ENCODE assay signal across 24 mouse cellular contexts in the genomic region with DNA sequence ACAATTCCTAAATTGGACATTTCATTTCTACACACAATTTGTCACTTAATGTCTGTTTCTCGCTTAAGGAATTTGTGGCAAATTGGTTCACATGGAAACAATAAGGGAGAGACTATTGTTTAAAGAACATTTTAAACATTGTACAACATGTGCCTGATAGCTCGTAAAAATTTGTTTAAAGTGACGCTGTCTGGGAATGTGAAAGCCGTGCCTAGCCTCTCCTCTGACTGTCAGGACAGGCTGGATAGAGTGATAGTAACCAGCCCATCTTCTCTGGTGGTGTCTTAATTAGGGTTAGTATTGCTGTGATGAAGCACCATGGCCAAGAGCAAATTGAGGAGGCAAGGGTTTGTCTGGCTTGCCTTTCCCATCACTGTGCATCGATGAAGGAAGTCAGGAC. TPM values are rescaled to one million over a fixed set of nuclear protein-coding genes. Genes with fewer than 3 reads are reported as not detected.
DNase-seq lines count a peak whose midpoint lies in the region; ATAC-seq and TF ChIP-seq lines count a peak whose summit lies in the region.
"Had no signal": no experiment of that assay in that cellular context is flagged by ENCODE, and none has a peak within 500 bp of the region (broad histone marks: within the 10 kb centered on the region; RNA-seq: fewer than 3 reads in every experiment).

No protein-coding gene starts in this region.

- no peaks in the 10 kb centered on the region for H3K9me3 ChIP-seq in lung, postnatal 0 days (ENCODE audit: low read length)
- H3K9me3 ChIP-seq in limb, embryonic 14.5 days (ENCODE audit: control insufficient read depth, low read length) = no peaks in the 10 kb centered on the region
- H3K9me3 ChIP-seq: forebrain, embryonic 15.5 days; heart, embryonic 12.5 days; neural tube, embryonic 15.5 days had no signal

- H3K27ac ChIP-seq in gastrocnemius, adult 2 months = peak overlapping the region; percentile 80
- no peak overlapping the region for H3K27ac ChIP-seq in lung, postnatal 0 days (ENCODE audit: low read length)
- peak overlapping the region; percentile 52; the same call in 1 of the 2 replicates for H3K27ac ChIP-seq in limb, embryonic 14.5 days (replicated peaks; ENCODE audit: low read depth, low read length)
- H3K27ac ChIP-seq: forebrain, embryonic 15.5 days; neural tube, embryonic 15.5 days had no signal

- ATAC-seq in lung, postnatal 0 days = peak; percentile 69
- ATAC-seq in limb, embryonic 14.5 days (ENCODE audit: low FRiP score, low read depth) = no peak
- ATAC-seq: CD4-positive, CD25-positive, alpha-beta regulatory T cell, adult 4 months; forebrain, embryonic 15.5 days had no signal

- TF ChIP-seq CTCF in gastrocnemius, adult 2 months (IDR thresholded peaks at IDR 0.05) = no peak
- TF ChIP-seq CTCF in lung, postnatal 0 days (IDR thresholded peaks at IDR 0.05) = no peak

- intact Hi-C loops in gastrocnemius, adult 2 months (cut with DNase I) = no loop called here
- intact Hi-C loops in gastrocnemius, postnatal 36 days (cut with DNase I) = no loop called here

- H3K4me2 ChIP-seq in lung, postnatal 0 days (replicated peaks; ENCODE audit: low read depth, low read length) = no peak overlapping the region
- H3K4me2 ChIP-seq in limb, embryonic 14.5 days (replicated peaks; ENCODE audit: low read depth, low read length, severe bottlenecking) = no peak overlapping the region
- H3K4me2 ChIP-seq: forebrain, embryonic 15.5 days; heart, embryonic 12.5 days; midbrain, embryonic 11.5 days; neural tube, embryonic 15.5 days had no signal

- peaks cover 9% of the 10 kb centered on the region for H3K36me3 ChIP-seq in lung, postnatal 0 days (ENCODE audit: insufficient read depth, low read length)
- H3K36me3 ChIP-seq in limb, embryonic 14.5 days (ENCODE audit: control insufficient read depth, insufficient read depth, low read length) = peaks cover 20% of the 10 kb centered on the region

- peak overlapping the region; percentile 31; the same call in 1 of the 2 replicates for H3K4me3 ChIP-seq in gastrocnemius, adult 2 months
- no peak overlapping the region for H3K4me3 ChIP-seq in lung, postnatal 0 days (ENCODE audit: low read depth, low read length)
- no peak overlapping the region for H3K4me3 ChIP-seq in limb, embryonic 14.5 days (replicated peaks; ENCODE audit: low read length)
- H3K4me3 ChIP-seq: forebrain, embryonic 15.5 days; heart, embryonic 12.5 days; hindbrain, embryonic 10.5 days; neural tube, embryonic 15.5 days had no signal

- TF ChIP-seq POLR2A in limb, embryonic 14.5 days (IDR thresholded peaks at IDR 0.05; ENCODE audit: borderline replicate concordance, extremely low read depth, insufficient read depth, insufficient read length) = no peak

- no peaks in the 10 kb centered on the region for H3K27me3 ChIP-seq in lung, postnatal 0 days (replicated peaks; ENCODE audit: insufficient read depth, low read length)
- no peaks in the 10 kb centered on the region for H3K27me3 ChIP-seq in limb, embryonic 14.5 days (ENCODE audit: control insufficient read depth, insufficient read depth, low read length)
- H3K27me3 ChIP-seq: forebrain, embryonic 15.5 days; neural tube, embryonic 15.5 days had no signal

- no peaks in the 10 kb centered on the region; the same call in 1 of the 2 replicates for H3K4me1 ChIP-seq in lung, postnatal 0 days (ENCODE audit: insufficient read depth, low read depth, low read length)
- H3K4me1 ChIP-seq in limb, embryonic 14.5 days (ENCODE audit: control insufficient read depth, insufficient read depth, low read length) = peaks cover 15% of the 10 kb centered on the region
- H3K4me1 ChIP-seq: forebrain, embryonic 15.5 days; neural tube, embryonic 15.5 days had no signal

- TF ChIP-seq EP300 in lung, postnatal 0 days (IDR thresholded peaks at IDR 0.05) = no peak

- no peak for DNase-seq in gastrocnemius, adult 2 months
- no peak for DNase-seq in gastrocnemius, postnatal 36 days
- DNase-seq in lung, postnatal 0 days (ENCODE audit: low spot score) = no peak
- no peak for DNase-seq in lung, postnatal 14 days
- DNase-seq in limb, embryonic 14.5 days (ENCODE audit: low spot score) = no peak
- no peak for DNase-seq in cerebellum, postnatal 25 days
- no peak for DNase-seq in spleen, postnatal 10 days (ENCODE audit: low spot score in 2 of 2)
- DNase-seq in natural killer cell, adult 2 months (ENCODE audit: low spot score in 2 of 2) = no peak
- DNase-seq: adrenal gland, postnatal 36 days; cerebellum, postnatal 14 days; gastrocnemius, postnatal 10 days; heart, adult 11 months; heart, postnatal 10 days; kidney, adult 8-10 months; layer of hippocampus, postnatal 36 days; right cerebral cortex, adult 18-20 months; thymus, postnatal 25 days had no signal

- H3K9ac ChIP-seq in lung, postnatal 0 days (replicated peaks; ENCODE audit: low read depth) = no peak overlapping the region
- no peak overlapping the region for H3K9ac ChIP-seq in limb, embryonic 14.5 days (ENCODE audit: low read depth, low read length, severe bottlenecking)
- H3K9ac ChIP-seq: forebrain, embryonic 15.5 days; heart, embryonic 12.5 days; neural tube, embryonic 15.5 days had no signal

- WGBS in lung, postnatal 0 days = 36% methylated on average over 5 of the region's 5 CpGs
- WGBS in limb, embryonic 14.5 days = 38% methylated on average over 5 of the region's 5 CpGs

RNA-seq across cellular contexts. Expression of a gene that starts 22.5 kb away (rescaled TPM):
- total RNA-seq in gastrocnemius, adult 2 months (2021) = 1 to 10 TPM in 1 of 2 experiments, under 1 TPM in 1; 0.64 to 1.4 TPM
- 1 to 10 TPM; 1.5 to 2.1 TPM for total RNA-seq in gastrocnemius, postnatal 36 days (2021)
- 9.1 and 9.4 TPM in 2 replicates for polyA plus RNA-seq in lung, postnatal 0 days (2015; fragmentation: Nextera tagmentation; extraction: Ambion mirVana)
- polyA plus RNA-seq in limb, embryonic 14.5 days (2012; rRNA removed) = 41.0 and 68.8 TPM in 2 replicates
- 6.9 and 8.1 TPM in 2 replicates for polyA plus RNA-seq in limb, embryonic 14.5 days (2014; fragmentation: Nextera tagmentation; extraction: Ambion mirVana)
- total RNA-seq: liver, adult 2 months had no signal
- polyA plus RNA-seq: CD4-positive, CD25-positive, alpha-beta regulatory T cell, adult 4 months had no signal

RNA-seq across cellular contexts. Expression of a gene that starts 24.4 kb away (rescaled TPM):
- total RNA-seq in gastrocnemius, adult 2 months (2021) = 10 to 100 TPM; 36.1 to 37.1 TPM
- 10 to 100 TPM; 23.7 to 29.9 TPM for total RNA-seq in gastrocnemius, postnatal 36 days (2021)
- 64.1 and 69.9 TPM in 2 replicates for polyA plus RNA-seq in lung, postnatal 0 days (2015; fragmentation: Nextera tagmentation; extraction: Ambion mirVana)
- 38.2 and 44.0 TPM in 2 replicates for polyA plus RNA-seq in limb, embryonic 14.5 days (2012; rRNA removed)
- polyA plus RNA-seq in limb, embryonic 14.5 days (2014; fragmentation: Nextera tagmentation; extraction: Ambion mirVana) = 109 and 112 TPM in 2 replicates
